Mouse (Mus musculus) bone marrow macrophage, adult 2 months (primary cell): Measurements from ENCODE around the gene Ddx55.

Experiments
- CTCF ChIP-seq: IDR thresholded peaks from 2 replicates; pipeline ENCODE4 v1.5.1; 2012; ENCODE audit warnings: low read depth, mild to moderate bottlenecking, low read length, moderate library complexity
- POLR2A ChIP-seq: IDR thresholded peaks from 2 replicates; pipeline ENCODE4 v1.6.1; 2012; ENCODE audit warnings: mild to moderate bottlenecking, low read depth, low read length, borderline replicate concordance

DNA sequence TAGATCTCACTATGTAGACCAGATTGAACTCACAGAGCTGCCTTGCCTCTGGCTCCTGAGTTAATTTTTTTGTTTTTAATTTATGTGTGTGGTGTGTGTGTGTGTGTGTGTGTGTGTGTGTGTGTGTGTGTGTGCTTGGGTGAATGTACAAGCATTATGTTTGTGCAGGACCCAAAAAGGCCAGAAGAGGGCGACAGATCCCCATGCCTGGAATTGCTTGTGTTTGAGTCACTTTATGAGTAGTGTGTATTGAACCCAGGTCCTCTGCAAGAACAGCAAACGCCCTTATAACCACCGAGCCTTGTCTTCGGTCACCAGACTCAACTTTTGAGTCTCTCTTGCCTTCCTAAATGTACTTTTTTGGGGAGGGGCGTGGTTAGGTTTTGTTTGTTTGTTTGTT lies 49.7 kb downstream of the Ddx55 start:
- peak; percentile 33; the same call in 1 of the 2 replicates for TF ChIP-seq CTCF
- no peak for TF ChIP-seq POLR2A
